Mouse (Mus musculus) R1 (cell line): ENCODE measurements at regions not wholly inside any gene's neighbourhood (a gene's known extent, or its start where the extent isn't known, plus 50 kb on each side); places are given as distances from the start of the nearest gene placed in this dataset.

Source experiments
- DNase-seq: peaks from one replicate; pipeline ENCODE4 v3.0.0-alpha.2; 2018; ENCODE audit warnings: low read depth, low spot score

- DNase-seq: no peak
Measured at GRCm38 (mm10) chr14:56313969-56314368, 50.9 kb upstream of the Atp12a start.

GRCm38 (mm10) chr14:56314459-56314858, 50.4 kb upstream of the Atp12a start:
- peak; percentile 83 for DNase-seq
